Mouse (Mus musculus): ENCODE results near the gene Smg7.

Smg7 gene

DNA sequence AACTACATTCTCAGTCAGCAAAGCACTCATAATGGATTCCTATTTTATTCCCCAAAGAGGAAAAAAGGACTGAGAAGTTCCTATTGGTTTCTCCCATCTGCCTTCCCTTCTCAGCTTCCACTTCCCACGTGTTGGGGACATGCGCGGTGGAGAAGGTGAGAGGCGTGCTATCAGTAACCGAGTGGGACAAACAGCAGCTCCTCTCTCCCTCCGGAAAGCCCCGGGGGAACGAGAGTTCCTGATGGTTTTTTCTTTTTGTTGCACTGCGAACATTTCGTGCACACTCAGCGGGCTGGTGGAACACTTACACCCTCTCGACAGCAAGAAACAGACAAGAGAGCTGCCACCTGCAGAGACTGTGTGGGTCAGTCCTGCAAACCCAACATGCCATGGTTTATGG is 63.6 kb downstream of the Smg7 start:
- no peak for DNase-seq

DNA sequence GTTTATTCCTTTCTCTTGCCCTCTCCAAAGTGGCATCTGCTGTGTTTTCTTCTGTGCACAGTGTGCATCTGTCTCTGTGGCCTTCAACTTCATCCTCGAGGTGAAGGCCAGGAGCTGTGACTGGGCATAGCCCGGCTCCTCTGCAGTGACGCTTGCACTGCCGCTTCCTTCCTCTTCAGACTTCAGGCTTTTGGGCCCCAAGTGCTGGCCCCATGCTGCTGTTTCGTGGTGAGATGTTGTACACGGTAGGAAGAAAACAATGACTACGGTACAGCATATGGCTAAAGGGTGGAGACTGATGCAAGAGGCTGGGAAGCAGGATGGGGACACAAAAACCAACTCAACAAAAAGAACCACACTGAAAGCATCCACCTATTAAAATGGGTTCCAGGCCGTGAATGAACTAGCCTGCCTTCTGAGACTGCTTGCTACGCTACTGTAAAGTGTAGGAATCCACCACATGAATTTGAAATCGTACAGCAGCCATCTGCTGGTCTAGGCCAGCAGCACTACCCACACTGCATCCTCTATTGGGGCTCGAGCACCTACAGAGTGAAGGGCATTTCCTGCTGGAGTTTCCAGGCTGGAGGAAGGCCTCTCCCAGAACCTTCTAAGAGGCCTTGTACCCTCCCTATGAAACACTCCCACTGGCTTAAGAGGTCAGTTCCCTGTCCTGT is 64.3 kb downstream of the Smg7 start:
- DNase-seq: no peak

DNA sequence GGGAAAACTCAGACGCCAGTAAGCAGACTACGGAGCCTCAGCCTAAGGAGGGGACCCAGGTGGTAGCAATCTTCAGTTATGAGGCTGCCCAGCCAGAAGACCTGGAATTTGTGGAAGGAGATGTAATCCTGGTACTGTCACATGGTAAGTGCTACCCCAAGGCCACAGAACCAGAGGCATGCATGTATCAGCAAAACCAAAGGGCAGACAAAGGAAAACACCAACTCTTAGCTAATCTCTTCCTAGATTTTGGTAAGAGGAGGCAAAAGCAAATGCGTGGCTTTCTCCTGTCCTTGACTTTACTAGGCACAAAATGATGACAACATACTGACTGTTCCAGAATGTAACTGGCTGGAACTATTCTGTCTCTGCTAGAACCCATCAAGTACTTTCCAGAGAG is 67.4 kb downstream of the Smg7 start:
- DNase-seq: no peak

DNA sequence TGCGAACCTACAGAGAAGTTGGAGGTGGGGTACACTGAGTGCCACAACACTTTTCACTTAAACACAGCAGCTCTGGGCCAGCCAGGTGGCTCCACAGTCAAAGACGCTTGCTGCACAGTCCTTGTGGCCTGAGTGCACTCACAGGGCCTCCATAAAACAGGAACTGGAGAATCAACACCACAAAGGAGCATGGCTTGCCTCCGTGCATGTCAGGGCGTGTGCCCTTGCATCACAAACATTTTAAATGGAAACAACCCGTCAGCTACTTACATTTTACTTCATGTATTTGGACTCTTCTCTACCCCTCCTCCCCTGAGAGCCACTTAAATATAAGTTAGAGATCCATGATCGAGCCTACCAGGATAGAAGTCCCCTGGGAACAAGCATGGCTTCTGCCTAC is 70.1 kb downstream of the Smg7 start:
- no peak for DNase-seq

DNA sequence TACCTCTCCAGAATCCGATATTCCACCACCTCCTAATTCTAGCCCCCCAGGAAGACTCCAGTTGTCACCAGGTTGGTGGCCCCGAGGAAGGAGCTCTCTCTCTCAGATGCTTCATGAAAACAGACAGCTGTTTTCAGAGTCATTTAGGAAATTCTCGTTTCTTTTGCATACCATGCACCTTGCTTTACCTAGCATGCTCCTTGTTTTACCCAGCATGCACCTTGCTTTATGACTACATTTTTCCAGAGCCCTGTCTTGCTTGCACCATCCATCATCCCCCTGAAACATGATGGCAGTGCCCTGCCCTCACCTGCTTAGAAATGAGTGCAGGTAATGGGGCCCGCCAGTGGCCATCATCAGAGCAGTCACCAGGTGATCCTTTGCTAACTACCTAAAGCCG is 70.8 kb downstream of the Smg7 start:
- no peak for DNase-seq

DNA sequence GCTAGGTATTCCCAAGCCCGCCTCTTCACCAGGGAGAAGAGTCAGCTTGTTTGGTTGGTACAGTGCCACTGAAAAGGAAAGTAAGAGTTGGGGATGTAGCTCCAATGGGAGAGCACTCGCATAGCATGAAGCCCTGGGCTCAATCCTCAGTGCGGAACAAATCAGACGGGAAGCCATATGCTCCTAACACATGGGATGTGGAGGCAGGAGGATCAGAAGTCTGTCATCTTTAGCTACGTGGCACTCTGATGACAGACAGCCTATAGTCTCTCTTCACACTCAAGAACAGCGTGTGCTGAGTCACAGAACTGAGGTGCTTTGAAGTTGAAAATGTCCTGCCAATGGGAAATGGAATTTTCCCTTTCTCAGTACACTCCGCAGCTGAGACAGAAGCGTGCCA is 71.4 kb downstream of the Smg7 start:
- no peak for DNase-seq

DNA sequence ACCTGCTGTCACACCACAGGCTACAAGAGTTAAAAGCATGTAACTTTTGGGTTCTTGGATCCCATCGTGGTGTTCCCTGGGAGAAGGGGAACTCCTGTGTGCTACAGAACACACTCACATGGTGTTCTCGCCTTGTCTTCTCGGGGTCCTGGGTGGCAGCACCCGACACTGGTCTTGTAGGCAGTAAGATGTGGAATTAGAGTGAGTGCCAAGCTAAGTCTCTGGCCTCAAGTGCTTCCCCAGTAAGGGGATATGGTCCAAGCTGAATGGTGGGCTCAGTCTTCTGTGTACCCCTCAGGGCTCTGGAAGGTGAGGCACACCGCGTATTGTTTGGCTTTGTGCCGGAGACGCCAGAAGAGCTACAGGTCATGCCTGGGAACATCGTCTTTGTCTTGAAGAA is 72.4 kb downstream of the Smg7 start:
- DNase-seq: no peak

DNA sequence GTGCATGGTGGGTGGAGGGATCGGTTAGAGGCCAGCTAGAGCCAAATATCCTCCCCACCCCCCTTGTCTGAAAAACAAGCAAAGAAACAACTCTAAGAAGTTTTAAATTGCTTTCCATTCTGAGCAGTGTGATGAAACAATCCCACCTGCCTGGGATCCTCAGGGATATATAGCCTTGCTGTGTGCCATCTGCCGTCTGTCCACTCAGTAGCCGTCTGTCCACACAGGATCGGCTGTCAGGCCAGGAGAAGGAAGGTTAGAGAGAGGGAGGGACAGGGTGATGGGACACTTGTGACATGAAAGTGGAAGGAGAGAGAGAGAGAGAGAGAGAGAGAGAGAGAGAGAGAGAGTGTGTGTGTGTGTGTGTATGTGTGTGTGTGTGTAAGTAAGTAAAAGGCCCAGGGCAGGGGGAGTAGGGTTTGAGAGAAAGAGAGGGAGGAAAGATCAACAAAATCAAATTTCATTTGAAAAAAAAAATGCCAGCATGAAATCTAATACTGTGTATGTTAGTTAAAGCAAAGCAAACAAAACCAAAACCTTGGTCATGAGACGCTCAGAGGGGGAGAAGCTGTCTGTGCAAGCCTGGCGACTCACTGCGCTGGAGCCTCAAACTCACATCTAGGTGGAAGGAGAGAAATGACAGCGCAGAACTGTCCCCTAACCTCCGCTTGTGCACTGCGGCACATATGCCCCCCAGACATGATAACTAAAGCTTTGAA is 73.7 kb downstream of the Smg7 start:
- DNase-seq: no peak

DNA sequence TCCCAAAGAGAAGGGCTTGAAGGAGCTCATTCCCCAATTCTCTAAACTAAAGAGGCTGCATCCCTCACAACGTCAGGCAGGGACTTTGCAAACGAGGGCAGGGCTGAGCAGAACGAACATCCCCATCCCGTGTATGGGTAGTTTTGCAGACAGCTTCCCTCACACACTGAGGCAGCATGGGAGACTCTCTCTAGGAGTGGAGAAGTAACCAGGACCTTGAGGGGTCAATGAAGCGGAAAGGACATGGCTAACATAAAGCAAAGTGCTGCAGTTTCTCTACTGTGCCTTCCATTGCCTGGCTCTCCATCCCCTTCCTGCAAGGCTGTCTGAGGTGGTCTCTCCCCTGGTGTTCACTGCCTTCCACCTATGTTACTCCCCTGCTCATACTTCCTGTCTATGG is 74.3 kb downstream of the Smg7 start:
- no peak for DNase-seq

DNA sequence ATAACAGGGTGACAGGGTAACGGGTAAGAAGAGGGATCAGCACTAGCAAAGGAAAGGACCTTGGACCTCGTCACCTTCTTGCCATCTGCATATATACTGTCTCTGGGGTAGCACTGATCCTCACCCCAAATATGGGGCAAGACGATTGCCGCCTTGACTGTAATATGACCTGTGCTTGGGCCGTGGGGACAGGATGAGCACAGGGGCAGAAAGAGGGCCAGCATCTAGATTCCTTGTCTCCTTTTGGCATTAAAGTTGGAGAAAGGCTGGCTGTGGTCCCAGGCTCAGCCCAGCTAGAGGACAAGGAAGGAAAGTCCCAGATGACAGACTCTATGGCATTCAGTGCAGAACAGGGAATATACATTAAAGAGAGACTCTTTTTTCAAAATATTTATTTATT is 76.0 kb downstream of the Smg7 start:
- no peak for DNase-seq

DNA sequence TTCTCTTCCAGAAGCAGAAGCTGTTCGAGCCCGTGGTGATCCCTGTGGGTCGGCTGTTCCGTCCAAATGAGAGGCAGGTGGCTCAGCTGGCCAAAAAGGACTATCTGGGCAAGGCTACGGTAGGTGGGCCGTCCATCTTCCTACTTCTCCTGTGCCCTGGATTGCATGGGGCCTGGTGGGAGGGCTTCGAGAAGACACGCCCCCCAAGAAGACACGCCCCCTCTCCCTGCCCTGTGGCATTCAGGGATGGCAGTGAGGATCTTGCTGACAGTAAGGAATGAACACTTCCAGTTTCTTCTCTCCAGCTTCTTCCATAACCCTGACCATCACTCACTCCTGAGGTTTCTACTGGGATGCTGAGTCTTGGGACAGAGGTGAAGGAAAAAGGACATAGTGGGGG is 78.2 kb downstream of the Smg7 start:
- DNase-seq: no peak

DNA sequence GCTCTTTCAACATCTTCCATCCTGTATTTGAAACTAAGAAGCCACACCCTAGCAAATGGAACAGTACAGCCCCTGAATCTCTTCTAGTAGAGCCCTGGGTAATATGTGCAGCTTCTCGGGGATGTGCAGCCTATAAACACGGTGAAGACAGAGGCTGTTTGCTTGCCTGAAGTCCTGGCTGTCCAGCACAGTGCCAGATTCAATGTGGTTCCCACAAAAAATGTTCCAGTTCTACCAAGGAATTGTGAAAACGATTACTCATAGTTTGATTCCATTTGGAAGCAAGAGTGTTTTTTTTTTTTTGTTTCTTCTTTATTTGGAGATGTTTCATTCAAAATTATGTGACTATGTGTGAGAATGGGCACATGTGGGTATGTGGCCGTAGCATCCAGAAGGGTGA is 80.7 kb downstream of the Smg7 start:
- DNase-seq: no peak

DNA sequence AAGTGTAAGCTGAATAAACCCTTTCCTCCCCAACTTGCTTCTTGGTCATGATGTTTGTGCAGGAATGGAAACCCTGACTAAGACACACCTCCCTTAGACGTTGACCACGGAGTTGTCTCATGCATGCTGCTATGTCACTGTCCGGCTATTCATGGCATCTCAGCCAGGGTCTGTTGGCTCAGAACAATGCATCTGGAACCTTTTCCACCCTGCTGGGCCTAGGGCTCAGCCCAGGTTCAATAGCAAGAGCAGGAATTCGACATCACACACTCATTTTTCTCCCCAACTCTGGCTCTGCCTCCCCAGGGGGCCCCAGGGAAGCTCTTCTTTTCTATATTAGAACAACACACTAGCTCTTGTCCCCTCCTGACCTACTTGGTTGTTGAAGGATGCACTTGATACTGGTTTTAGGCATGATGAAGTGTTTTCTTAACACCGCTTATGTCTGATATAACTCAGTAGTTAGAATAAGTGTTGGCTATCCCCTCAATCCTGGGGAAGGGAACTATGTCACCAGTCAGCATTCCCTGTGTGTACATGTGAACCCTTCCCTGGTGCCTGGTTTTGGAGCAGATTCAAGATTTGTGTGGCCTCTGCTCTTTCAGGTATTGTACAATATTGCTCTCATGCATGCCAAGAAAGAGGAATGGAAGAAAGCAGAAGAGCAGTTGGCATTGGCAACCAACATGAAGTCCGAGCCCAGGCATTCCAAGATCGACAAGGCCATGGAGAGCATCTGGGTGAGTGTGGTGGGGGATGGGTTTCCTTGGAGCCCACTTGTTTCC is 81.3 kb downstream of the Smg7 start:
- DNase-seq: no peak

DNA sequence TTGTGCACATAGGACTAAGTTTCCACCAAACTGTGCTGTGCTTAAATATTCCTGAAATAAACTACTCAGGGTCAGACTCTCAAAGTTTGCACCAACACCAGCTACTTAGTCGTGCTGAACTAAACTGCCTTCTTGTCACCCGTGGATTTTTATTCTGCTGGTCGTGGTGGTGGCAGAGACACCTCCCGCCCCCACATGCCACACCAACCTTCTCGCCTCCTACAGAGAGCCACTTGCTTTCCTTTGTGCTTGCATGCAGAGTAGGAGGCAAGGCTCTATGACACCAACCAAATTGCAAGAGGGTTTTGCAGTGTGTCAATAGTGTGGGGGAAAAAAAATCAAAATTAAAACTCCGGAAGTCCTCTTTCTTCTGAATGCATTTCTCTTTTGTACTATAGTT is 82.9 kb downstream of the Smg7 start:
- DNase-seq: no peak

DNA sequence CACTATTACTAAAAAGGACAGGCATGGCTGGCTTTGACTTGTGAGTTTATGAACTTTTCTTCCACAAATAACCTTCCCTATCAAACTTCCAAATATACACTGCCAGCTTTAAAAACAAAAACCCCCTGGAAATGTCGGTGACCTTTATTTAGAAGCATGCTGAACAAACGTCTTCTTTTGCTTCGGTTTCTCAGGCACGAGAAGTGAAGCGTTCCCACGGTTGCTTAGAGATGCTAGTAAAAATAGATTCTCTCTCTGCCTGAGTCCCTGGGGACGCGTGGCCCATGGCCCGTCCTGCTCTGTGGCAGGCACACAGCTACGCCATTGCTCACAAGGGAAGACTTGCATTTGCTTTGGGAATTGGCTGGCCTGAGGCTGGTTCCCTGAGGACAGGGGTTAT is 84.7 kb downstream of the Smg7 start:
- peak; percentile 31 for DNase-seq

DNA sequence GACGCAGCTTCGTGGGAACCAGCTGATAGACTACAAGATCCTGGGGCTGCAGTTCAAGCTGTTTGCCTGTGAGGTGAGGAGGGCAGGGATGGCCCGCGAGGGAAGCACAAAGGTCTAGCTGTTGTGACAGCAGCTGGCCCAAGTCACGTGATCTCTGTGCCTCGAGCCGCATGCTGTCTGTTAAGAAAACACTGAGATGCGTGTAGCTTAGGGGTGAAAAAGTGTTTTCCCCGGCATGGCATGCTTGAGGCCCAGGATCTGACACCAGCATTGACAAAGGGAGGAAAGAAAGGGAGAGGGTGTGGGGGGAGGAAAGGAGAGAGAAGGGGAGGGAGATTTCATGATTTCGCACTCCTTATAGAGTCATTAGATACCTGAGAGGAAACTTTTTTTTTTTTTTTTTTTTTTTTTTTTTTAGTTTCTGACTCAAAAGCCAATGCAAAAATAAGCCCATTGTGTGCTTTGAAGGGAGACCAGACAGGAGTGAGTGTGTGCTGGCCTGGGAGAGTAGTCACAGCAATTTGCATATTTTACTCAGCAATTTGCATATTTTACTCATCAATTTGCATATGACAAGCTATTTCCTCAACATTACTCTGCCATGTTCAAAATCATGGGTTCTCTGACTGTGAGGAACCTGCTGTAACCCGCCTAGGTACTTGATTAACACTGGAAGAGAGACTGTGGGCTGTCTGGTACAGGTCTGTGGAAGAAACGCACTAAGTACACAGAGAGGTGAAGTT is 85.2 kb downstream of the Smg7 start:
- DNase-seq: no peak

DNA sequence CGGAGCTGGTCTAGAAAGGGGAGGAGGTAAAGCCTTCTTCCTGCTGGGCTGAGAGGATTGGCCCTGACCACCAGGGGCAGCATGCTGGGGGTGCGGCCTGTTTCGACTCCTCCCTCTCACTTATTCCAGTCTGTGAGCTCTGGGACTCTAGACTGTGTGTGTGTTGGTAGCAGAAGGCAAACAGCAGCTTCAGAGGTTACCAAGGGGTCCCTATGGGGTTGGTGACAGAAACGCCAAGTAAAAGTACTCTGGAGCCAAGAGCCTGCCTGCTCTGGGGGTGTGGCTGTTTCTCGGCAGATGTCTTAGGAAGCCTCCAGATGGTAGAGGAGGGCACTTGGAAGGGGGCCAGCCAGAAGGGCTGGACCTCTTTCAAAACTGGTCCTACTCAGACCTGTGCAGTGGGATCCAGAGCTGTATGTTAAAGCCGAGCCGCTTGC is 87.2 kb downstream of the Smg7 start:
- DNase-seq: no peak

DNA sequence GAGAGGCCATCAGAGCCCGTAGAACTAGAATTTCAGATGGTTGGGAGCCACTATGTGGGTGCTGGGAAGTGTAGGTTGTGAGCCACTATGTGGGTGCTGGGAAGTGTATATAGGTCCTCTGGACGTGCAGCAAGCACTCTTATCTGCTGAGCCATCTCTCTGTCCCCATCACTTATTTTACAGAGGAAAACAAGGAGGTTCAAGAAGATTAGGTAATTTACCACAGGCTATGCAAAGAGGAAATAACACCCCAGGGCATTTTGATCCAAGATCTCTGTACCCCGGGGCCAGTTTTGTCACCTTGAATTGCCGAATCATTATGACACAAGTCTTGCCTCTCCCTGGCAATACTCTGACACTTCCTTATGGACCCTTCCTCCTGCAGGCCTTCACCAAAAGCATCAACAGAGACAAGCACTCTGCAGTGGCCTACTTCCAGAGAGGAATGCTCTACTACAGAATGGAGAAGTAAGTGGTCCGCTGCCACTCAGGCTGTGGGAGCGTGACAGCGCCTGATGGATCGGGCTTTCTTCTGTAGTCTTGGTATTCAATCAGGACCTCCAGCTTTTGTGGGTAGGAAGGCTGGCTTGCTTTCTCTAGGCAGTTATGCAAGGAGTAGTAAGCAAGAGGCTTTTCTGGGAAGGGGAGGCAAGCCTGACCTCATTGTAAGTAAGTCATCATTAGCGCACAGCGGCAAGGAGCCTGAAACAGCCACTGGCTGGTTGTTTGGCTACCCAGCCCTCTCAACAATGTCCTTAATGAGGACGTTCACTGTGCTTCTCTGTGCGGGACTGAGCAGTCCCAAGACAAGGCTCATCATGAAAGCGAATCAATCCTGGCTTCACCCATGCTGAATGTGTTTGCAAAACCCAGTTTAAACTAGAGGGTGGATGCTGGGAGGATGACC is 91.7 kb downstream of the Smg7 start:
- DNase-seq: no peak

DNA sequence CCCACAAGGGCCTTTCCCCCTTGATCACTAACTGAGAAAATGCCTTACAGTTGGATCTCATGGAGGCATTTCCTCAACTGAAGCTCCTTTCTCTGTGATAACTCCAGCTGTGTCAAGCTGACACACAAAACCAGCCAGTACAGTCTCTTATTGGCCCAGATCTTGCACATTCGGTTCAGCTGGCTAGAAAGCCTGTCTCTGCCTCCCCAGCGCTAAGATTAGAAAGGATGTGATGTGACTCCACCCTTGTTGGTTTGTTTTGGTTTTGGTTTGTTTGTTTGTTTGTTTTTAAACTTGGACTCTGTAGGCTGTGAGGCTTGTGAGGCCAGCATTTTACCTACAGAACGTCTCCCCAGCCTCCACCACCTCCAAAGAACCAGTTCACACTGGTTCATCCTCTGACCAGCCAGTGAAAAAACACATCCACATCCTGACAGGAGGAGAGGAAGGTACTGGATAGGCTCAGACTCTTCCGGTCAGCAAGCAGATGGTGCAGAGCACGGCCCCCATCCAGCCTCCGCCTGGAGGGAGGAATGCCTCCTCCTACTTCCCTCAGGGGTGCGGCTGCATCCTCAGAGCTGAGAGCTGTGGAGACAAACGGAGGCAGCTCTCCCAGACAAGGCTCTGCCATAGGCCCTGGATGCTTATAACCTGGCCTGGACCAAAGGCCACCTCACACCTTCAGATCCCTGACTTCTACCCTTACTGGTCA is 92.7 kb downstream of the Smg7 start:
- DNase-seq: no peak

DNA sequence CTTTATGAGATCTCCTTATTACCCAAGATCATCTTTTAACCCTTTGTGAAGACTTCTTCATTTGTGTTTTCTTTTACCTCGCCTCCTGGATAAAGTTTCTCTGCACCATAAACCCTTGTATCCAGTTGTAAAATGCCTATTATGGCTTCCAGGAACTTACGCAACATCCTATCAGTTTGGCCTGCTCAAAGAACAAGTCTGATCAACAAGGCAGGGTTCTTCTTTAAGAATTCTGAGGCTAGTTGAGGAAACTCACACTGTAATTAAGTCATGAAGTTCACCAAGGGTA is 94.1 kb downstream of the Smg7 start:
- DNase-seq: no peak

DNA sequence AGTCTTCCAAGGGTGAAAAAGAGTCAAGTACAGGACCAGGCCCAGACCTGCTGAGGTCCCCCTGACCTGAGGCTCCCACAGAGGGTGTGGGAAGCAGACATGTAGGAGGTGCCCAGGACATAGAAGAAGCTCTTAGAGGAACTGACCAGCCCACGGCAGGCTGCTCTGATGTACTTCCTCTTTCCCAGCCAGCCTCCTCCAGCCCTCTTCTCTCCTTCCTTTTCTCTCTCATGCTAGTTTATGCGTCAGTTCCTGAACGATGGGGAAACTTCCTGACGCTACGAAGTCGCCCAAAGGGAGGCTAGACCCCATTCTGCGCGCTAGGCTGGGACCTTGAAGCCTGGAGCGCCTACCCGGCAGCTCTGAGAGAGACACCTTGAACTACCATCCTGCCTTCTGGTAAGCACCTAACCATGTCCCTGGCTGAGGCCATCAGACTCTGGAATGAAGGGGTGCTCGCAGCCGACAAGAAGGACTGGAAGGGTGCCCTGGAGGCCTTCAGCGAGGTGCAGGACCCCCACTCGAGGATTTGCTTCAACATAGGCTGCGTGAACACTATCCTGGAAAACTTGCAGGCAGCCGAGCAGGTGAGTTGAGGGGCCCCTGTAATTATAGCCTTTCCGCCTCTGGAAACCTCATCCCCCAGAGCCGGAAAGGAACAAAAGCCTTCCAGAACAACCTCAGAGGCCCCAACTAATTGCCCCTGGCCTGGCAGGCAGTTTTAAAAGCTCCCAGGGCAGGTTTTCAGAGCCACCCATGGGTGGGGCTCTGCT is 94.6 kb downstream of the Smg7 start:
- DNase-seq: no peak

Measured in kidney, adult 18-20 months (tissue).